Mouse (Mus musculus) cerebellum, postnatal 36 days (tissue): ENCODE data around the gene Cyp39a1.

Source experiments
- DNase-seq, 2 experiments: peaks; one replicate each; pipeline ENCODE4 v3.0.0; 2021 to 2022; ENCODE audit warnings: mixed read lengths in 2 of 2

Cyp39a1 gene

DNA sequence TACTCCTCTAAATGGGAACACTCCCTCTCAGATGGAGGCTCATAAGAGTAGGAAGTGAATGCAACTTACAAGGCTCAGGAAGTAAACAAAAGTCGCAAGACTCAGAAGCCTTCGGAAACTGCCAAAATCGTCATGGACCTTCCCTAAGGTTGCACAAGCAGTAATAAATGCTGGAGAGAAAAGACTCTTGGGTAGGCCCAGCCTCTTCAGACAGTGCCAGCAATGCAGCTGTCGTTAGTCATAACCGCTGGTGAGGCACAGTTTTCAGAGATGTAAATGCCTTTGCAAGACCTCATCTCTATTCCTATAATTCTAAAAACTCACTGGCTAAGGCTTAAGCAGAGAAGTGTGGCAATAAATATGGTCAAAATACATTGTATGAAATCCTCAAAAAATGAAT, 121.0 kb downstream of the Cyp39a1 start:
- DNase-seq, result no peak

DNA sequence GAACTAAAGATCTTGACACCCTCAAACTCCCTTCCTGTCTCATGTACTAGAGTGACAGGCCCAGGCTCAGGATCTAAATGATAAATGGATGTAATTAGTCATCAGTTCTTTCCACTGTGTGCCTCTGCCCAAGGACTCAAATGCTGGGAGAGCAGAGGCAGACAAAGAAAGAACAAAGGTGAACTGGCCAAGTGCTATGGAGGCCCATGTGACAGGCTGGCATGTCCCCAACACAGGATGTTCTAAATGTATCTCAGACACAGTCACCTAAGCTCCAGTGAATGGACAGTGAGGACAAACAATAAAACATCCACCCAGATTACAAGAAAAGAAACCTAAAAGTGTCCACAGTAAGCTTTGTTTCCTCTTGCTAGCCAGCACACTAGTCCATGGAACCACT, 122.2 kb downstream of the Cyp39a1 start:
- DNase-seq, result no peak

DNA sequence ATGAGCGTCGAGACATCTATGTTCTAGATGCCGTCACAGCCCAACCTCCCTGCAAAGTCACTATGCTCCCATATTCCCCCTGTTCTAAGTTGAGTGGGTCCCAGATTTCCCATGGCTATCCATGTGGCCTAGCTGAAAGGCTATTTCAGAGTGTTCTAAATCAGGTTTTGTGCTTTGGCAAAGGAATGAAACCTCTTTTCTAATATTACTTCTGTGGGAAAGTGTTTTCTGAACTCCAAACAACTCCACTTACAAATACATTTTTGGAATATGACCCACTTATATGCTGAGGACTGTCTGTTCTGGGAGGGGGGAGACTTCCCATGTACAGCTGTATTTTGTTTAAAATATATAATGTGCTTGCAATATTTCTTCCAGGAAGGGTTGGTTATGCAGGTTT, 124.5 kb downstream of the Cyp39a1 start:
- DNase-seq, result no peak

DNA sequence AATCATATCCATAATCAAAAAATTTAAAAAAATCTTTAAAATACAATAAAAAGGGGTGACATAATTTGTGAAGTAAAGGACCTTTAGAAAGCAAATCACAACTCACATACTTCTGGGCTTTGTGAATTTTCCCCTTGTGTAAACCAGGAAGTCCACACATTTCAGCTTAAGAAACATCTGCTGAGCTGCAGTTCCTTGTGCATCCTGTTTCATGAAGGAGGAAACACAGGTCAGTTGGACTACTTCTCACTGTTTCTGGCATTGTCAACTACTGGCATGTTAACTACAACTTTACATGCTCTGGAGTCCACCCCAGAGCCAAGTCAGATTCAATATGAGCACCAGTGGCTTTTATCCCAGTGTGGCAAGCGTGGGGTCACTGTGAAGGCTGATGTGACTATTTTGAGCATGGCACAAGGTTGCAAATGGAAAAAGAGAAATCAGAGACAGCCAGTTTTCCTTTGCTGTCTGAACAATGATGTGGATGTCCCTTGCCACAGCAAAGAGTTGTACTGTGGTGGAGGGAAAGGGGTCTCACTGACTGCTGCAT, 127.6 kb downstream of the Cyp39a1 start:
- no peak for DNase-seq
